In the genomic region with DNA sequence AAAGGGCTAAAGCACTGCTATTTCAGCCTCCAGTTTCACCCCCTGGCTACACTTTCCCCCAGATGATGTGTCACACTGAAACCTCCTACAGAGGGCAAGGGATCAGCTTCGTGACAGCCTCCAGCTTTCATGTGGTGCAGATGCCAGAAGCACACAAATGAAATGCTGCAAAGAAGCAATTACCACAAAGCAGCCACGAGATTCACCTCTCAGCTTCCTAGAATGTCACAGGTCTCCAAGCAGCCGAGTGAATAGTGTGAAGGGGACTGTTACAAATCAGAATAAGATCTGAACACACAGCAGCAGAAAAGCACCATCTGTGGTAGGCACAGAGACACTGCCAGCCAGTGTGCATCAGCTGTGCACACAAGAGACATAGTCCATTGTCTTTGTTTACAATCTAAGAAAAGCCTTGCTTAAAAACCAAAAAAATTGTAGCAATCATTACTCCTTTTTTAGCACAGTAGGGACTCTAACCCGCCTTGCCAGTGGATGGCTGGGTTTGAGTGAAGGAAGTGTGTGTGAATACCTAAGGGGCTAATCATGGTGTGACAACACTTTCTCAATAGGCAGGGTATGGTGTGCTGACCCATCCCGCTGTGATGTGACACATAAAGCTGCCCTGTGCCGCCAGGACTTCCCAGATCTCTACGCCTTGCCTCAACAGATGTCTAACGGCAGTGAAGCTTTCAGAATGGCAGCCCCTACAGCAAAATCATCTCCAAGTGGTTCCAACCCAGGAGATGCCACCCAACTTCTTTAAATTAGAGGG, we compare ENCODE assay signal across 8 mouse cellular contexts. TPM values are rescaled to one million over a fixed set of nuclear protein-coding genes. Genes with fewer than 3 reads are reported as not detected.
DNase-seq lines count a peak whose midpoint lies in the region; ATAC-seq and TF ChIP-seq lines count a peak whose summit lies in the region.

No protein-coding gene starts in this region.

- no peak for TF ChIP-seq POLR2A in lung, adult 2 months (IDR thresholded peaks at IDR 0.05; ENCODE audit: borderline replicate concordance, extremely low read depth, low read depth, low read length)

- peak overlapping the region; percentile 67 for H3K27ac ChIP-seq in embryonic facial prominence, embryonic 10.5 days (replicated peaks)
- peak overlapping the region; percentile 6; the same call in 1 of the 2 replicates for H3K27ac ChIP-seq in lung, embryonic 14.5 days (ENCODE audit: low read depth)
- peak overlapping the region; percentile 89 for H3K27ac ChIP-seq in neural tube, embryonic 13.5 days (replicated peaks)

- no peak overlapping the region for H3K4me3 ChIP-seq in lung, adult 2 months (replicated peaks; ENCODE audit: extremely low read depth, low read depth, low read length)
- no peak overlapping the region for H3K4me3 ChIP-seq in embryonic facial prominence, embryonic 10.5 days
- H3K4me3 ChIP-seq in lung, embryonic 14.5 days (ENCODE audit: low read depth, low read length), result no peak overlapping the region
- H3K4me3 ChIP-seq in neural tube, embryonic 13.5 days, result no peak overlapping the region

- peak; percentile 25 to 28 for DNase-seq in lung, adult 18-20 months
- no peak for DNase-seq in lung, adult 2 months
- DNase-seq in embryonic facial prominence, embryonic 10.5 days (ENCODE audit: low spot score), result peak; percentile 46
- peak; percentile 74 for DNase-seq in lung, embryonic 14.5 days
- DNase-seq in gastrocnemius, adult 18-20 months (ENCODE audit: low spot score), result no peak
- no peak for DNase-seq in left cerebral cortex, postnatal 36 days (ENCODE audit: low spot score in 2 of 2)
- no peak for DNase-seq in heart, adult 18-20 months

- ATAC-seq in lung, embryonic 14.5 days (ENCODE audit: insufficient read depth), result peak; percentile 80
- peak; percentile 80 for ATAC-seq in neural tube, embryonic 13.5 days (ENCODE audit: low read depth)

- intact Hi-C loops in left cerebral cortex, postnatal 36 days (cut with DNase I), result no loop called here

- 0 out of 2 replicates have a peak, but pooled peaks cover 3% of the 10 kb centered on the region for H3K27me3 ChIP-seq in embryonic facial prominence, embryonic 10.5 days (replicated peaks; ENCODE audit: low read depth, poor library complexity, severe bottlenecking)
- no peaks in the 10 kb centered on the region for H3K27me3 ChIP-seq in lung, embryonic 14.5 days (ENCODE audit: insufficient read depth, low read length)
- no peaks in the 10 kb centered on the region for H3K27me3 ChIP-seq in neural tube, embryonic 13.5 days

- no peak for TF ChIP-seq CTCF in lung, adult 2 months (IDR thresholded peaks at IDR 0.05; ENCODE audit: insufficient read depth, low read length)
- no peak for TF ChIP-seq CTCF in lung, embryonic 14.5 days (IDR thresholded peaks at IDR 0.05; ENCODE audit: low read depth)

- peak overlapping the region; percentile 1; the same call in 1 of the 2 replicates for H3K4me2 ChIP-seq in lung, embryonic 14.5 days
- peak overlapping the region; percentile 30 for H3K4me2 ChIP-seq in neural tube, embryonic 13.5 days

- WGBS in lung, adult 2 months, result 50% methylated on average over 8 of the region's 8 CpGs
- WGBS in embryonic facial prominence, embryonic 10.5 days, result 25% methylated on average over 8 of the region's 8 CpGs
- WGBS in lung, embryonic 14.5 days, result 17% methylated on average over 8 of the region's 8 CpGs
- WGBS in neural tube, embryonic 13.5 days, result 10% methylated on average over 8 of the region's 8 CpGs

- no peaks in the 10 kb centered on the region for H3K9me3 ChIP-seq in embryonic facial prominence, embryonic 10.5 days
- H3K9me3 ChIP-seq in lung, embryonic 14.5 days (ENCODE audit: low read depth, low read length), result no peaks in the 10 kb centered on the region
- H3K9me3 ChIP-seq in neural tube, embryonic 13.5 days, result no peaks in the 10 kb centered on the region

- no peaks in the 10 kb centered on the region for H3K36me3 ChIP-seq in embryonic facial prominence, embryonic 10.5 days (replicated peaks)
- H3K36me3 ChIP-seq in lung, embryonic 14.5 days (ENCODE audit: insufficient read depth), result no peaks in the 10 kb centered on the region
- no peaks in the 10 kb centered on the region for H3K36me3 ChIP-seq in neural tube, embryonic 13.5 days

- no peak overlapping the region for H3K9ac ChIP-seq in lung, embryonic 14.5 days
- peak overlapping the region; percentile 31 for H3K9ac ChIP-seq in neural tube, embryonic 13.5 days

- H3K4me1 ChIP-seq in lung, adult 2 months (ENCODE audit: control insufficient read depth, insufficient read depth, low read length), result peaks cover 27% of the 10 kb centered on the region
- peaks cover 43% of the 10 kb centered on the region for H3K4me1 ChIP-seq in embryonic facial prominence, embryonic 10.5 days
- H3K4me1 ChIP-seq in lung, embryonic 14.5 days (ENCODE audit: insufficient read depth), result peaks cover 21% of the 10 kb centered on the region
- H3K4me1 ChIP-seq in neural tube, embryonic 13.5 days (replicated peaks), result peaks cover 60% of the 10 kb centered on the region

RNA-seq across cellular contexts. Expression of a gene that starts 14.5 kb away (rescaled TPM):
- polyA plus RNA-seq in lung, adult 2 months (2012; rRNA removed), result 17.6 and 24.9 TPM in 2 replicates
- polyA plus RNA-seq in embryonic facial prominence, embryonic 10.5 days (2016; fragmentation: Nextera tagmentation; extraction: Ambion mirVana), result 14.0 and 14.3 TPM in 2 replicates
- 19.2 and 19.7 TPM in 2 replicates for polyA plus RNA-seq in lung, embryonic 14.5 days (2014; fragmentation: Nextera tagmentation; extraction: Ambion mirVana)
- 42.0 and 42.4 TPM in 2 replicates for polyA plus RNA-seq in neural tube, embryonic 13.5 days (2015; fragmentation: Nextera tagmentation; extraction: Ambion mirVana)
- total RNA-seq in gastrocnemius, adult 18-20 months (2021), result 10 to 100 TPM; 13.5 to 17.3 TPM
- 100 to 1,000 TPM; 185 to 195 TPM for total RNA-seq in left cerebral cortex, postnatal 36 days (2021)
- 10 to 100 TPM; 43.8 to 51.5 TPM for total RNA-seq in heart, adult 18-20 months (2021)

RNA-seq across cellular contexts. Expression of a gene that starts 36.6 kb away (rescaled TPM):
- polyA plus RNA-seq in lung, adult 2 months (2012; rRNA removed), result 0.30 TPM in 1 of 2 replicates, not detected in the other
- 5.1 and 6.0 TPM in 2 replicates for polyA plus RNA-seq in embryonic facial prominence, embryonic 10.5 days (2016; fragmentation: Nextera tagmentation; extraction: Ambion mirVana)
- 8.2 and 9.3 TPM in 2 replicates for polyA plus RNA-seq in lung, embryonic 14.5 days (2014; fragmentation: Nextera tagmentation; extraction: Ambion mirVana)
- polyA plus RNA-seq in neural tube, embryonic 13.5 days (2015; fragmentation: Nextera tagmentation; extraction: Ambion mirVana), result 17.7 and 24.4 TPM in 2 replicates
- under 1 TPM; 0.18 to 0.19 TPM for total RNA-seq in gastrocnemius, adult 18-20 months (2021)
- 1 to 10 TPM; 7.1 to 7.3 TPM for total RNA-seq in left cerebral cortex, postnatal 36 days (2021)
- under 1 TPM in 1 of 2 experiments, not detected in 1; 0.41 TPM for total RNA-seq in heart, adult 18-20 months (2021)

RNA-seq across cellular contexts. Expression of a gene that starts 51.1 kb away (rescaled TPM):
- polyA plus RNA-seq in lung, adult 2 months (2012; rRNA removed), result 3.5 and 4.3 TPM in 2 replicates
- 11.0 and 11.8 TPM in 2 replicates for polyA plus RNA-seq in embryonic facial prominence, embryonic 10.5 days (2016; fragmentation: Nextera tagmentation; extraction: Ambion mirVana)
- 7.8 and 9.4 TPM in 2 replicates for polyA plus RNA-seq in lung, embryonic 14.5 days (2014; fragmentation: Nextera tagmentation; extraction: Ambion mirVana)
- polyA plus RNA-seq in neural tube, embryonic 13.5 days (2015; fragmentation: Nextera tagmentation; extraction: Ambion mirVana), result 7.9 and 8.3 TPM in 2 replicates
- under 1 TPM; 0.53 to 0.66 TPM for total RNA-seq in gastrocnemius, adult 18-20 months (2021)
- total RNA-seq in left cerebral cortex, postnatal 36 days (2021), result 1 to 10 TPM; 1.3 to 2.1 TPM
- total RNA-seq in heart, adult 18-20 months (2021), result 1 to 10 TPM in 1 of 2 experiments, under 1 TPM in 1; 0.75 to 1.1 TPM

Comparison
In these comparisons a context has a peak if more than half of its experiments do, and no peak if none do; other contexts are left out.
1. DNase-seq: peak in lung, adult 18-20 months (2 of 2), embryonic facial prominence, embryonic 10.5 days (single experiment) and lung, embryonic 14.5 days (single experiment); none in lung, adult 2 months (single experiment), gastrocnemius, adult 18-20 months (single experiment), left cerebral cortex, postnatal 36 days (0 of 2) and heart, adult 18-20 months (0 of 2).
2. H3K27ac ChIP-seq: peak in every context shown above with its lines; median percentile 89 in neural tube, embryonic 13.5 days; 67 in embryonic facial prominence, embryonic 10.5 days; 6 in lung, embryonic 14.5 days.